Mouse (Mus musculus) testis, adult 2 months (tissue): Measurements from ENCODE around the gene Atxn1.

Experiments used
- CTCF ChIP-seq: fragments of 200-500 bp; IDR thresholded peaks from 2 replicates; pipeline ENCODE4 v1.5.1; 2012; ENCODE audit warnings: low read depth, mild to moderate bottlenecking, inconsistent platforms, low read length, moderate library complexity; ENCODE audit not compliant: control insufficient read depth, insufficient read depth, insufficient replicate concordance
- POLR2A ChIP-seq: fragments of 200-500 bp; IDR thresholded peaks from 2 replicates; pipeline ENCODE4 v1.6.1; 2012; ENCODE audit warnings: low read depth, mild to moderate bottlenecking, inconsistent platforms, low read length, moderate library complexity; ENCODE audit not compliant: control insufficient read depth

DNA sequence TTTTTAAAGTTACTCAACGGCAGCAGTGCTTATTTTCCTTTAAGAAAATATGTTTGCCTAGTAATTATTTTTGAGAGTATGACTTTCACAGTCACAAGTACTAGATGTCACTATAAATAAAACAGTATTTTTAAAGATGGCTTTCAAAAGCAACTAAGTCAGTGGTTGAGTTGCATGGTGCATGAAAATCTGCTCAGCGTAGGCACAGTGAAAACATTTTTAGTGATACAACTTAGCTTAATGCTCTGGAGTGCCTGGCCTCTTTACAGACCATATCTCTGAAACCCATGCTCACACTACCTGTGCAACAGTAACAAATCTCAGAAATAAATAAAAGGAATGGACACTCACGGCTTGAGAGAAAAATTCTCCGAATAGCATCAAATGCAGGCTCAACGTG is 241.9 kb downstream of the Atxn1 start:
- TF ChIP-seq POLR2A (no peak), CTCF (no peak)
